Mouse (Mus musculus): ENCODE data around the gene Zfp595. TPM values are rescaled to one million over a fixed set of nuclear protein-coding genes. Genes with fewer than 3 reads are reported as not detected.

Gene Zfp595
- 7.6 TPM for polyA plus RNA-seq (2017; shearing (Covaris generic))

GRCm38 (mm10) chr13:67332019-67332724 lies at the start of gene Zfp595:
Gene Zfp595, minus strand, starts transcription at chr13:67332570.

GRCm38 (mm10) chr13:67375050-67375911 lies 42.9 kb upstream of the Zfp595 start, which contains the start of the genes Gm28041 and Zfp456:
Gene Gm28041, minus strand, starts transcription at chr13:67375733.
Gene Zfp456, minus strand, starts transcription at chr13:67375810.

GRCm38 (mm10) chr13:67360131-67360744 lies 27.9 kb upstream of the Zfp595 start, which contains the start of the genes Gm28044 and Zfp953:
Gene Gm28044, minus strand, starts transcription at chr13:67360536.
Gene Zfp953, minus strand, starts transcription at chr13:67360605.

GRCm38 (mm10) chr13:67305822-67306672 lies 26.3 kb downstream of the Zfp595 start, which contains the start of gene Zfp457:
Gene Zfp457, minus strand, starts transcription at chr13:67306485.

GRCm38 (mm10) chr13:67278314-67278713 lies 54.1 kb downstream of the Zfp595 start, which contains the start of gene Zfp458:
Gene Zfp458, minus strand, starts transcription at chr13:67278466.

Other genes with a start within 250 kb of the Zfp595 start
- 5.9 TPM for gene Zfp708, start 234.6 kb downstream of the Zfp595 start, polyA plus RNA-seq (2017; shearing (Covaris generic))
- gene Gm28557, start 224.0 kb downstream of the Zfp595 start, polyA plus RNA-seq (2017; shearing (Covaris generic)), result 5.3 TPM
- 0.71 TPM for gene Rslcan18, start 216.3 kb downstream of the Zfp595 start, polyA plus RNA-seq (2017; shearing (Covaris generic))
- 2.9 TPM for gene Zfp759, start 210.9 kb downstream of the Zfp595 start, polyA plus RNA-seq (2017; shearing (Covaris generic))
- 17.9 TPM for gene Rsl1, start 159.4 kb downstream of the Zfp595 start, polyA plus RNA-seq (2017; shearing (Covaris generic))
- gene Zfp455, start 138.1 kb downstream of the Zfp595 start, polyA plus RNA-seq (2017; shearing (Covaris generic)), result 7.4 TPM
- gene Zfp458, start 54.1 kb downstream of the Zfp595 start, polyA plus RNA-seq (2017; shearing (Covaris generic)), result 3.5 TPM
- gene Zfp457, start 26.1 kb downstream of the Zfp595 start, polyA plus RNA-seq (2017; shearing (Covaris generic)), result 0.38 TPM
- gene Gm28044, start 28.0 kb upstream of the Zfp595 start, polyA plus RNA-seq (2017; shearing (Covaris generic)), result 4.0 TPM
- 2.8 TPM for gene Zfp953, start 28.0 kb upstream of the Zfp595 start, polyA plus RNA-seq (2017; shearing (Covaris generic))
- gene Gm28041, start 43.2 kb upstream of the Zfp595 start, polyA plus RNA-seq (2017; shearing (Covaris generic)), result not detected
- 9.1 TPM for gene Zfp456, start 43.2 kb upstream of the Zfp595 start, polyA plus RNA-seq (2017; shearing (Covaris generic))
- 26.4 TPM for gene Zfp429, start 67.2 kb upstream of the Zfp595 start, polyA plus RNA-seq (2017; shearing (Covaris generic))
- 6.4 TPM for gene Zfp459, start 88.8 kb upstream of the Zfp595 start, polyA plus RNA-seq (2017; shearing (Covaris generic))
- gene Zfp874a, start 119.1 kb upstream of the Zfp595 start, polyA plus RNA-seq (2017; shearing (Covaris generic)), result 21.9 TPM
- 13.6 TPM for gene Zfp874b, start 151.7 kb upstream of the Zfp595 start, polyA plus RNA-seq (2017; shearing (Covaris generic))
- gene Zfp58, start 168.0 kb upstream of the Zfp595 start, polyA plus RNA-seq (2017; shearing (Covaris generic)), result 19.7 TPM
- not detected for gene Gm26965, start 193.6 kb upstream of the Zfp595 start, polyA plus RNA-seq (2017; shearing (Covaris generic))
- 54.5 TPM for gene Zfp87, start 193.6 kb upstream of the Zfp595 start, polyA plus RNA-seq (2017; shearing (Covaris generic))
- gene Zfp748, start 221.3 kb upstream of the Zfp595 start, polyA plus RNA-seq (2017; shearing (Covaris generic)), result 22.5 TPM

All from inflammation-experienced regulatory T-cells, adult 16 weeks (primary cell).